Mouse (Mus musculus): ENCODE results near the gene Fasn. TPM values are rescaled to one million over a fixed set of nuclear protein-coding genes. Genes with fewer than 3 reads are reported as not detected.
"Not testable (repeated sequence)": the region's sequence is repeated elsewhere in the genome, so short reads cannot be mapped to it uniquely, and the experiment has no call there.

Gene Fasn
- polyA plus RNA-seq, 1 experiment = 61.2 TPM

DNA sequence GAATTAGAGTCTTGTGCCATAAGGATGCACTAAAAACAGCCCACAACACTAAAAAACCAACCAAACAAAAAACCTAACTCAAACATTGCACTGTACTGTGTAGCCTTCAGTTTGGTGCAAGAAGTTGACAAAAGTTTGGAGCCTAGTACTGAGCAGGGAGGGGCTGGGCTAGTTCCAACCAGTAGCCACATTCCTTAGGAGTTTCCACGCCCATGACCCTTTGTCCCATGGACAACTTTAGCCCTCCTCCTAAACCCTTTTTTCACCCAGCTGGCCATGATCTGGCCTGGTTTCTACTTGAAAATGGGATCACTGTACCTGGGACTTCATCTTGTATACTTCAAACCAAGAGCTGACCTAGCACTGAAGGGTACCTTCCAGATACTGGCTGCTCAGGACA lies 26.8 kb upstream of the Fasn start:
- Histone ChIP-seq H3K4me1 (ENCODE audit: control insufficient read depth, insufficient read depth, low read length) (peaks cover 3% of the 10 kb centered on the region; the same call in 1 of the 2 replicates), H3K4me3 (ENCODE audit: insufficient read depth, low read length) (no peak overlapping the region), H3K27ac (ENCODE audit: insufficient read depth, low read length) (no peak overlapping the region)
- TF ChIP-seq CTCF (IDR thresholded peaks at IDR 0.05; ENCODE audit: borderline replicate concordance, insufficient read depth, low read length) = no peak
- TF ChIP-seq POLR2A (IDR thresholded peaks at IDR 0.05; ENCODE audit: low read depth, low read length) = no peak

DNA sequence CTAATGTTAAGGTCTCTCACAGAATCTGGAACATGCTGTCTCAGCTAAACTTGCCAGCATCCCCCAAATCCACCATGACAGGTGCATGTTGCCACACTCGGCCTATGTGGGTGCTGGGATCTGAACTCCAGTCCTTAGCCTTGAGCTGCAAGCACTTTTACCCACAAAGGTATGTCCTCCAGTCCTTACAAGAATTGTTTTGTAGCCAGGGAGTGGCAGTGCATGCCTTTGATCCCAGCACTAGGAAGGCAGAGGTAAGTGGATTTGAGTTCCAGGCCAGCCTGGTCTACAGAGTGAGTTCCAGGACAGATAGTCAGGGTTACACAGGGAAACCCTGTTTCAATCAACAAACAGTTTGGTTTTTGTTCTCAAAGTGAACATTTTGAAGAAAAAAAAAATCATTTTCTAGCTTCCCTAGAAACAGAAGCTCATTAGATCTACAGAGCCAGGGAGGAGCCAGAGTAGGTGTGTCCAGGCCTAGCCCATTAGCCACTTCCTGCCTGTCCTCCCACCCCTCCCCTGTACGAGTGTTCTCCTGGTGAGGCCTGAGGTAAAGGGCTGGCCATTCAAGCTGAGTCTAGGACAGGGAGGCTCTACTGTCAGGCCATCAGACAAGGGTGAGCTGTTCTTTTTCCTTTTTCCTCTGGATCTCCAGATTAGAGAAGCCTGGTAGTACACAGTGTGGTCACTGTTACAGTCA lies 26.1 kb upstream of the Fasn start:
- H3K4me3 ChIP-seq (ENCODE audit: insufficient read depth, low read length) = no peak overlapping the region
- TF ChIP-seq CTCF (IDR thresholded peaks at IDR 0.05; ENCODE audit: borderline replicate concordance, insufficient read depth, low read length) = no peak
- TF ChIP-seq POLR2A (IDR thresholded peaks at IDR 0.05; ENCODE audit: low read depth, low read length) = no peak
- no peak overlapping the region for H3K27ac ChIP-seq (ENCODE audit: insufficient read depth, low read length)
- peaks cover 3% of the 10 kb centered on the region; the same call in 1 of the 2 replicates for H3K4me1 ChIP-seq (ENCODE audit: control insufficient read depth, insufficient read depth, low read length)

- Histone ChIP-seq H3K4me1 (ENCODE audit: control insufficient read depth, insufficient read depth, low read length) (0 out of 2 replicates have a peak, but pooled peaks cover 3% of the 10 kb centered on the region), H3K27ac (ENCODE audit: insufficient read depth, low read length) (no peak overlapping the region), H3K4me3 (ENCODE audit: insufficient read depth, low read length) (no peak overlapping the region)
- TF ChIP-seq CTCF (IDR thresholded peaks at IDR 0.05; ENCODE audit: borderline replicate concordance, insufficient read depth, low read length) (no peak), POLR2A (IDR thresholded peaks at IDR 0.05; ENCODE audit: low read depth, low read length) (no peak)
These were observed 22.6 kb upstream of the Fasn start for GRCm38 (mm10) chr11:120846725-120847475.

DNA sequence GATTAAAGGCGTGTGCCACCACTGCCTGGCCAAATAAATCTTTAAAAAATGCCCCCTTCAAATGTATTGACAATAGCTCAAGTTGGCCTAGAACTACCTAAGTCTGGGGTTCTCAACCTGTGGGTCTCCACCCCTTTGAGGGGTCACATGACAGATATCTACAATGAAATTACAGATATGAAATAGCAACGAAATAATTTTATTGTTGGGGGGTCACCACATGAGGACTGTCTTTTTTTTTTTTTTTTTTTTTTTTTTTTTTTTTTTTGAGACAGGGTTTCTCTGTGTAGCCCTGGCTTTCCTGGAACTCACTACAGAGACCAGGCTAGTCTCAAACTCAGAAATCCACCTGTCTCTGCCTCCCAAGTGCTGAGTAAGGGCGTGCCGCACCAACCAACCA lies 20.0 kb upstream of the Fasn start:
- H3K27ac ChIP-seq (ENCODE audit: insufficient read depth, low read length) = no peak overlapping the region
- no peaks in the 10 kb centered on the region for H3K4me1 ChIP-seq (ENCODE audit: control insufficient read depth, insufficient read depth, low read length)
- no peak for TF ChIP-seq POLR2A (IDR thresholded peaks at IDR 0.05; ENCODE audit: low read depth, low read length)
- no peak for TF ChIP-seq CTCF (IDR thresholded peaks at IDR 0.05; ENCODE audit: borderline replicate concordance, insufficient read depth, low read length)
- H3K4me3 ChIP-seq (ENCODE audit: insufficient read depth, low read length) = no peak overlapping the region

- TF ChIP-seq POLR2A (IDR thresholded peaks at IDR 0.05; ENCODE audit: low read depth, low read length) (no peak), CTCF (IDR thresholded peaks at IDR 0.05; ENCODE audit: borderline replicate concordance, insufficient read depth, low read length) (no peak)
- Histone ChIP-seq H3K4me1 (ENCODE audit: control insufficient read depth, insufficient read depth, low read length) (no peaks in the 10 kb centered on the region), H3K27ac (ENCODE audit: insufficient read depth, low read length) (no peak overlapping the region)
These were observed 9.4 kb upstream of the Fasn start for GRCm38 (mm10) chr11:120833555-120834280.

GRCm38 (mm10) chr11:120832962-120833361 lies 8.6 kb upstream of the Fasn start:
- not testable (repeated sequence) for H3K4me3 ChIP-seq (ENCODE audit: insufficient read depth, low read length); H3K27ac ChIP-seq (ENCODE audit: insufficient read depth, low read length); H3K4me1 ChIP-seq (ENCODE audit: control insufficient read depth, insufficient read depth, low read length)

More at GRCm38 (mm10) chr11:120833555-120834280, 9.4 kb upstream of the Fasn start:
- no peak overlapping the region for H3K4me3 ChIP-seq (ENCODE audit: insufficient read depth, low read length)

DNA sequence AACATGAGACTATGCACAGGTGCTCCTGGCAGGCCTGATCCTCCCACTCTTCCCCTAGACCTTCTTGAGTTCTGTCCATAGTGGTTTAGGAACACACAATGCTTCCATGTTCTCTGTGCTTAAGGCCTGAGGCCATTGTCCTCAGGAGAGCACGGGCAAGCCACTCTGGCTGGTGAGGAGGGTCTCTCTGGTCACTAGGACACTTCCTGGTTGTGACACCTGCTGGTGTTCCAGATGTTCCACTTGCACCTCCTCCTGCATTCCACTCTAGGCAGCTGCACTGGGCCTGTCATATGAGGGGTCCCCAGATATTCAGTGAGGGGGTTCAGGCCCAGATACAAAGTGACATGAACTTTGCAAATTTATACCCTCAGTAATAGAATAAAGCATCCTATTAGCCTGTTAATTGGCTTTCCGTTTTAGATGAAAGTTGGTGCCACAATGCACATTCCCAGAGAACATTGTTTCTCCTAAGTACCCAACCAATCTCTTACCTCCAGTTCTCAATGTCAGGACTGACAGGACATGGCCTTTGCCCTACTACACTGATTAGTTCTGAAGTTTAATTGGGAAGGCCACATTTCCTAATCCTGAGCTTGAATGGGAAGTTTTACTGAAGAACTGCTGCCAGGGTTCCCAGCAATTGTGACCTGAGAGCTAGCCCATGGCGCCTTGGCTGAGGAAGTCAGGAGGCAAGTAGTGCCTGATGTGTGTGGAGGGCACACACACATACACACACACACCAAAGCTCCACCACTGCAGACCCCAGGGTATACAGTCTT lies 7.5 kb upstream of the Fasn start:
- H3K27ac ChIP-seq (ENCODE audit: insufficient read depth, low read length) = no peak overlapping the region
- no peak overlapping the region for H3K4me3 ChIP-seq (ENCODE audit: insufficient read depth, low read length)
- no peak for TF ChIP-seq POLR2A (IDR thresholded peaks at IDR 0.05; ENCODE audit: low read depth, low read length)
- no peak for TF ChIP-seq CTCF (IDR thresholded peaks at IDR 0.05; ENCODE audit: borderline replicate concordance, insufficient read depth, low read length)
- no peaks in the 10 kb centered on the region for H3K4me1 ChIP-seq (ENCODE audit: control insufficient read depth, insufficient read depth, low read length)

DNA sequence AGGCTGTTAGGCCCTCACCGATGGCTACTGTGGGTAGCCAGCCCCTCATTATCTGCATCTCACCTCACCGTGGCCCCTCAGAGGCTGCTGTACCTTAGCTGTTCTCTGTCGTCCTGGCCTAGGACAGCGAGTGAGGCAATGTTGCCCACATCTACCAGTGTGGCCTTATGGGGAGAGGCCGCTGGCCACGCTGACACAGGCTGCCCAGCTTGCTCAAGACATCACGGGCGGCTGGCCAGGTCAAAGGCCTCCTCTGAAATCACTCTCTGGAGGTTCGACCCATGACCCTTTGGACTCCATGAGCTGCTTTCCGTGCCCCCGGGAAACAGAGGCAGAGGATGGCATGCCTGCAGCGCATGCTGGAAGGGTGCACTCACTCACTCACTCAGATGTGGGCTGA lies 6.3 kb upstream of the Fasn start:
- no peak for TF ChIP-seq POLR2A (IDR thresholded peaks at IDR 0.05; ENCODE audit: low read depth, low read length)
- no peak for TF ChIP-seq CTCF (IDR thresholded peaks at IDR 0.05; ENCODE audit: borderline replicate concordance, insufficient read depth, low read length)

More for the DNA sequence above, 6.3 kb upstream of the Fasn start:
- no peak overlapping the region for H3K4me3 ChIP-seq (ENCODE audit: insufficient read depth, low read length)
- no peak overlapping the region for H3K27ac ChIP-seq (ENCODE audit: insufficient read depth, low read length)
- peaks cover under 1% of the 10 kb centered on the region; the same call in 1 of the 2 replicates for H3K4me1 ChIP-seq (ENCODE audit: control insufficient read depth, insufficient read depth, low read length)

All from embryonic fibroblast, embryonic 13.5 days (primary cell).